Mouse (Mus musculus) heart, embryonic 14.5 days (tissue): ENCODE measurements at regions not wholly inside any gene's neighbourhood (a gene's known extent, or its start where the extent isn't known, plus 50 kb on each side); places are given as distances from the start of the nearest gene placed in this dataset.

Experiments used
- ATAC-seq: fragments of 200-750 bp; cut with Nextera tagmentation; 2 replicates; pipeline ENCODE4 v1.8.0; 2017; ENCODE audit warnings: low read depth, moderate TSS enrichment; ENCODE audit not compliant: insufficient number of reproducible peaks, insufficient read depth, low FRiP score
- H3K27ac ChIP-seq, 2 experiments: fragments of 200-500 bp in 1 of 2; fragments of 300-500 bp in 1 of 2; sonication (generic) in 1 of 2; replicated peaks in 1 of 2; 2 replicates each; pipeline ENCODE4 v1.5.1; 2012 to 2014; ENCODE audit warnings: low read depth in 2 of 2, low read length in 2 of 2, control low read depth in 1 of 2, mild to moderate bottlenecking in 1 of 2, mixed read lengths in 1 of 2; ENCODE audit not compliant: control insufficient read depth in 1 of 2, insufficient read depth in 1 of 2
- H3K27me3 ChIP-seq: fragments of 300-500 bp; sonication (generic); 2 replicates; pipeline ENCODE4 v1.6.1; 2014; ENCODE audit warnings: mild to moderate bottlenecking, low read length, control low read depth; ENCODE audit not compliant: control insufficient read depth, insufficient read depth
- H3K36me3 ChIP-seq: fragments of 300-500 bp; sonication (generic); 2 replicates; pipeline ENCODE4 v1.6.1; 2014; ENCODE audit warnings: mild to moderate bottlenecking, control low read depth, low read length, mixed read lengths; ENCODE audit not compliant: control insufficient read depth, insufficient read depth
- H3K4me1 ChIP-seq, 2 experiments: fragments of 200-500 bp in 1 of 2; fragments of 300-500 bp in 1 of 2; sonication (generic) in 1 of 2; 2 replicates each; pipeline ENCODE4 v1.6.1; 2012 to 2014; ENCODE audit warnings: low read length in 2 of 2, control low read depth in 1 of 2, mixed read lengths in 1 of 2; ENCODE audit not compliant: control insufficient read depth in 2 of 2, insufficient read depth in 2 of 2
- H3K4me2 ChIP-seq: fragments of 300-500 bp; sonication (generic); 2 replicates; pipeline ENCODE4 v1.6.1; 2014; ENCODE audit warnings: mild to moderate bottlenecking, low read length
- H3K4me3 ChIP-seq, 2 experiments: fragments of 200-500 bp in 1 of 2; fragments of 300-500 bp in 1 of 2; sonication (generic) in 1 of 2; 2 replicates each; pipeline ENCODE4 v1.5.1; 2012 to 2014; ENCODE audit warnings: low read length in 2 of 2, mild to moderate bottlenecking in 2 of 2, control low read depth in 1 of 2, low read depth in 1 of 2, moderate library complexity in 1 of 2; ENCODE audit not compliant: control insufficient read depth in 1 of 2, insufficient read depth in 1 of 2
- H3K9ac ChIP-seq: fragments of 300-500 bp; sonication (generic); 2 replicates; pipeline ENCODE4 v1.6.1; 2014; ENCODE audit warnings: mild to moderate bottlenecking, low read length
- H3K9me3 ChIP-seq: fragments of 300-500 bp; sonication (generic); 2 replicates; pipeline ENCODE4 v1.6.1; 2016; ENCODE audit warnings: low read length, control low read depth; ENCODE audit not compliant: control insufficient read depth
- WGBS: fragments of 180-500 bp; shearing (Covaris S2); extraction: QIAGEN DNeasy Blood & Tissue Kit; methylation state at CpG from one replicate; pipeline ENCODE4 v1.1.7; 2014; 5-methylcytosine and 5-hydroxymethylcytosine counted together

GRCm38 (mm10) chr15:61268766-61269165, 346.0 kb upstream of the A1bg start:
- Histone ChIP-seq H3K4me3 (no peak overlapping the region), H3K9ac (no peak overlapping the region), H3K9me3 (no peaks in the 10 kb centered on the region), H3K4me1 (no peaks in the 10 kb centered on the region), H3K36me3 (no peaks in the 10 kb centered on the region), H3K27ac (no peak overlapping the region), H3K4me2 (no peak overlapping the region), H3K27me3 (no peaks in the 10 kb centered on the region)
- WGBS: 70% methylated on average over 4 of the region's 4 CpGs
- no peak for ATAC-seq

- no peak for ATAC-seq
- Histone ChIP-seq H3K27me3 (no peaks in the 10 kb centered on the region), H3K27ac (no peak overlapping the region), H3K9me3 (no peaks in the 10 kb centered on the region), H3K4me1 (no peaks in the 10 kb centered on the region), H3K9ac (no peak overlapping the region), H3K36me3 (no peaks in the 10 kb centered on the region), H3K4me3 (no peak overlapping the region), H3K4me2 (no peak overlapping the region)
- 70% methylated on average over 2 of the region's 2 CpGs for WGBS
These were observed 336.2 kb upstream of the A1bg start for GRCm38 (mm10) chr15:61259047-61259446.

GRCm38 (mm10) chr15:61244511-61244910, 321.7 kb upstream of the A1bg start:
- Histone ChIP-seq H3K9me3 (no peaks in the 10 kb centered on the region), H3K36me3 (no peaks in the 10 kb centered on the region), H3K4me1 (no peaks in the 10 kb centered on the region), H3K27me3 (no peaks in the 10 kb centered on the region), H3K4me2 (no peak overlapping the region), H3K9ac (no peak overlapping the region), H3K4me3 (no peak overlapping the region), H3K27ac (no peak overlapping the region; a peak in 1 of 4 replicates)
- 65% methylated on average over 2 of the region's 2 CpGs for WGBS
- ATAC-seq: no peak

- no peak for ATAC-seq
- Histone ChIP-seq H3K36me3 (no peaks in the 10 kb centered on the region), H3K4me2 (no peak overlapping the region), H3K27me3 (no peaks in the 10 kb centered on the region), H3K4me1 (no peaks in the 10 kb centered on the region), H3K9me3 (no peaks in the 10 kb centered on the region), H3K9ac (no peak overlapping the region), H3K4me3 (no peak overlapping the region), H3K27ac (peak overlapping the region in 1 of 2 experiments; percentile 31; a peak in 2 of 4 replicates)
- WGBS: 58% methylated on average over 2 of the region's 2 CpGs
These were observed 319.4 kb upstream of the A1bg start for GRCm38 (mm10) chr15:61242161-61242681.

- Histone ChIP-seq H3K9ac (no peak overlapping the region), H3K4me3 (no peak overlapping the region), H3K9me3 (no peaks in the 10 kb centered on the region), H3K36me3 (no peaks in the 10 kb centered on the region), H3K4me1 (no peaks in the 10 kb centered on the region), H3K4me2 (no peak overlapping the region), H3K27ac (peak overlapping the region in 1 of 2 experiments; percentile 31; a peak in 2 of 4 replicates), H3K27me3 (no peaks in the 10 kb centered on the region)
- 74% methylated on average over 1 of the region's 1 CpGs for WGBS
- no peak for ATAC-seq
These were observed 318.9 kb upstream of the A1bg start for GRCm38 (mm10) chr15:61241741-61242140.

- Histone ChIP-seq H3K27me3 (no peaks in the 10 kb centered on the region), H3K4me2 (no peak overlapping the region)
- no peak for ATAC-seq
These were observed 317.5 kb upstream of the A1bg start for GRCm38 (mm10) chr15:61240344-61240743.

GRCm38 (mm10) chr15:61239414-61239813, 316.6 kb upstream of the A1bg start:
- Histone ChIP-seq H3K4me2 (no peak overlapping the region), H3K9ac (no peak overlapping the region), H3K27ac (no peak overlapping the region), H3K36me3 (no peaks in the 10 kb centered on the region), H3K27me3 (no peaks in the 10 kb centered on the region), H3K4me3 (no peak overlapping the region), H3K4me1 (no peaks in the 10 kb centered on the region), H3K9me3 (no peaks in the 10 kb centered on the region)
- WGBS: 85% methylated on average over 7 of the region's 7 CpGs
- no peak for ATAC-seq

More at GRCm38 (mm10) chr15:61240344-61240743, 317.5 kb upstream of the A1bg start:
- Histone ChIP-seq H3K27ac (no peak overlapping the region), H3K36me3 (no peaks in the 10 kb centered on the region), H3K4me1 (no peaks in the 10 kb centered on the region), H3K4me3 (no peak overlapping the region), H3K9ac (no peak overlapping the region), H3K9me3 (no peaks in the 10 kb centered on the region)

GRCm38 (mm10) chr15:61238996-61239395, 316.2 kb upstream of the A1bg start:
- Histone ChIP-seq H3K4me2 (no peak overlapping the region), H3K4me3 (no peak overlapping the region), H3K9me3 (no peaks in the 10 kb centered on the region), H3K4me1 (no peaks in the 10 kb centered on the region), H3K36me3 (no peaks in the 10 kb centered on the region), H3K27me3 (no peaks in the 10 kb centered on the region), H3K27ac (no peak overlapping the region), H3K9ac (no peak overlapping the region)
- ATAC-seq: no peak
- 65% methylated on average over 10 of the region's 12 CpGs for WGBS
